Mouse (Mus musculus): Measurements from ENCODE around the gene Amtn. TPM values are rescaled to one million over a fixed set of nuclear protein-coding genes. Genes with fewer than 3 reads are reported as not detected.
"Not testable (repeated sequence)": the region's sequence is repeated elsewhere in the genome, so short reads cannot be mapped to it uniquely, and the experiment has no call there.

The Amtn gene
- polyA plus RNA-seq, 1 experiment from 2014 or later, result not detected

GRCm38 (mm10) chr5:88391960-88392359 is 16.1 kb downstream of the Amtn start:
- H3K36me3 ChIP-seq (ENCODE audit: control insufficient read depth, insufficient read depth, low read length); DNase-seq (ENCODE audit: low spot score): not testable (repeated sequence)
- WGBS, result 85% methylated on average over 2 of the region's 2 CpGs

DNA sequence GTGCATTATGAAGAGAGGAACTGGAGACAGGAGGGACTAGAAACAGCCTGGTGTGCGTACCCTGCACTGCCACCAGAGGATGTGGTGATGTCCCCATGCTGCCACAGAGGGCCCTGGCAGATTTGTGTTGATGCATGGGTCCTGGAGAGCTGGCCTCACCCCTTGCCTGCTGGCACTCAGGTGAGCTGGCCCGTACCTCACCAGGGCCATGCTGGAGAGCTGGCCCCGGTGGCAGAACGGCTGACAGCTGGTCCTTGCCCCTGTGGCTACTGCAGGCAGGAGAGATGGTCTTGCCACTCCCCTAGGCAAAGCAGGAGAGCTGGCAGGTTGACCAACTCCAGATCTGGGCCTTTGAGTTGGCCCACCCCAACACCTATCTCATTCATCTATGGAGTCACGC is 22.7 kb downstream of the Amtn start:
- Histone ChIP-seq H3K27me3 (ENCODE audit: control insufficient read depth, insufficient read depth, low read length) (no peaks in the 10 kb centered on the region), H3K4me2 (replicated peaks; ENCODE audit: low read depth) (no peak overlapping the region), H3K27ac (replicated peaks) (no peak overlapping the region), H3K9ac (ENCODE audit: low read length) (no peak overlapping the region), H3K36me3 (ENCODE audit: control insufficient read depth, insufficient read depth, low read length) (no peaks in the 10 kb centered on the region), H3K4me1 (replicated peaks; ENCODE audit: control insufficient read depth, insufficient read depth) (no peaks in the 10 kb centered on the region), H3K9me3 (ENCODE audit: control insufficient read depth, low read length) (no peaks in the 10 kb centered on the region), H3K4me3 (ENCODE audit: low read depth, low read length) (no peak overlapping the region)
- no peak for DNase-seq (ENCODE audit: low spot score)
- 82% methylated on average over 5 of the region's 5 CpGs for WGBS
- TF ChIP-seq EP300 (optimal IDR thresholded peaks at IDR 0.05) (no peak), CTCF (IDR thresholded peaks at IDR 0.05; ENCODE audit: low read depth) (no peak)
- ATAC-seq (ENCODE audit: low FRiP score, low TSS enrichment), result no peak

More at GRCm38 (mm10) chr5:88391960-88392359, 16.1 kb downstream of the Amtn start:
- not testable (repeated sequence) for H3K4me2 ChIP-seq (replicated peaks; ENCODE audit: low read depth); H3K27ac ChIP-seq (replicated peaks); ATAC-seq (ENCODE audit: low FRiP score, low TSS enrichment); H3K9me3 ChIP-seq (ENCODE audit: control insufficient read depth, low read length); H3K9ac ChIP-seq (ENCODE audit: low read length); H3K4me3 ChIP-seq (ENCODE audit: low read depth, low read length); H3K4me1 ChIP-seq (replicated peaks; ENCODE audit: control insufficient read depth, insufficient read depth); H3K27me3 ChIP-seq (ENCODE audit: control insufficient read depth, insufficient read depth, low read length)
- peak; percentile 47 for TF ChIP-seq CTCF (IDR thresholded peaks at IDR 0.05; ENCODE audit: low read depth)

DNA sequence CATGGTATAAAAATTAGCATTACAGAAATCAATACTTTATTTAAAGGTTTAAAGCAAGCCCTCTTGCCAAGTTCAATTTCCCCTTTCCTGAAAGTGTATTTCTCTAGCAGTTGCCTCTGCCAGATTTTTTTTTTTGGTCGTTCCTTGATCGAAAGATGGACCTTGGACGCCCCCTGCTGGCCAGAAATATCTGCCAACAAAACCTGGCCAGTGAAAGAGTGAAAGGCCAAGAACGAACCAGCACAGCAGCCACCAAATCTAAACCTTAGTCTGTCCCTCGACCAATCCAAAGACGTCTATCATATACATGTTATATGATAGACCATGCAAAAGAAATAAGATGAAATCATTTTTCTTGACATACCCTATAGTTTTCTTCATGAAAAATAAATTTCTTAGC is 23.9 kb downstream of the Amtn start:
- TF ChIP-seq EP300 (optimal IDR thresholded peaks at IDR 0.05) (no peak), CTCF (IDR thresholded peaks at IDR 0.05; ENCODE audit: low read depth) (peak; percentile 78)
- no peaks in the 10 kb centered on the region for H3K9me3 ChIP-seq (ENCODE audit: control insufficient read depth, low read length)
- no peak overlapping the region for H3K27ac ChIP-seq (replicated peaks)
- no peak overlapping the region for H3K9ac ChIP-seq (ENCODE audit: low read length)
- H3K4me2 ChIP-seq (replicated peaks; ENCODE audit: low read depth), result no peak overlapping the region
- H3K4me3 ChIP-seq (ENCODE audit: low read depth, low read length), result no peak overlapping the region
- no peaks in the 10 kb centered on the region for H3K36me3 ChIP-seq (ENCODE audit: control insufficient read depth, insufficient read depth, low read length)
- no peaks in the 10 kb centered on the region for H3K27me3 ChIP-seq (ENCODE audit: control insufficient read depth, insufficient read depth, low read length)
- no peak for ATAC-seq (ENCODE audit: low FRiP score, low TSS enrichment)
- no peaks in the 10 kb centered on the region for H3K4me1 ChIP-seq (replicated peaks; ENCODE audit: control insufficient read depth, insufficient read depth)
- 6% methylated on average over 6 of the region's 6 CpGs for WGBS
- peak; percentile 78 for DNase-seq (ENCODE audit: low spot score)

- no peak overlapping the region for H3K9ac ChIP-seq (ENCODE audit: low read length)
- WGBS, result 80% methylated on average over 3 of the region's 3 CpGs
Measured at GRCm38 (mm10) chr5:88401464-88401863, 25.6 kb downstream of the Amtn start.

DNA sequence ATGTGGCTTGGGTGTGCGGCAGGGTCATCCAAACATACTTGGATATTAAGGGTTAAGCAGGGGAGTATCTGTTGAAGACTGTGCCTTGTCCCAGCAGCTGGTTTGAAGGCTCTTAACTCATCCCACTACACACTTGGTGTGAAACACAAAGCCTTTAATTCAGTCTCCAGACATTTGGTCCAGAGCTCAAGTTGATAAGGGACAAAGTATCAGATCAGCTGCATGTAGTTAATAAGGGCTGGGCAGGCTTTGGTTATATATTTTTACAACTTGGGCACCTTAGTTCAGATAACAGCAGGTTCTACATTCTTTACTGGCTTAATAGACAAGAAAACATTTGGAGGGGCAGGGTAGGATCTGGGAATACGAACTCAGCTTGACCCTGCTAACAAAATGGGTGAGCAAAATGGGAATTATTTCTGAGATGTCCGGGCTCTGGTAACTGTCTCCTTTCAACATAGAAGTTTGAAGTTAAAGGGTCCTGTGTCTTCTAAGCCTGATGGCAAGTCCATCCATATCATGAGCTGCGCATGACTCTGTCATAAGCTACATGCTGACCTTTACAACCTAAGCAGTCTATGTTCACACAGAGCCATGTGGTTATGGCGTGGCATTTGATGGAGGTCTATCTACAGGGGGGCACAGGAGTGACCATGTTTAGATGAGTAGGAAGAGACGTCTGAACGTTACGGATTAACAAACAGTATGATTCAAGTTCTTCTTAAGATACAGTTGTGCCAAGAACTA is 44.6 kb downstream of the Amtn start:
- Histone ChIP-seq H3K4me2 (replicated peaks; ENCODE audit: low read depth) (no peak overlapping the region), H3K4me3 (ENCODE audit: low read depth, low read length) (no peak overlapping the region), H3K9ac (ENCODE audit: low read length) (no peak overlapping the region), H3K36me3 (ENCODE audit: control insufficient read depth, insufficient read depth, low read length) (no peaks in the 10 kb centered on the region), H3K9me3 (ENCODE audit: control insufficient read depth, low read length) (no peaks in the 10 kb centered on the region), H3K4me1 (replicated peaks; ENCODE audit: control insufficient read depth, insufficient read depth) (no peaks in the 10 kb centered on the region), H3K27ac (replicated peaks) (no peak overlapping the region), H3K27me3 (ENCODE audit: control insufficient read depth, insufficient read depth, low read length) (no peaks in the 10 kb centered on the region)
- no peak for ATAC-seq (ENCODE audit: low FRiP score, low TSS enrichment)
- no peak for TF ChIP-seq CTCF (IDR thresholded peaks at IDR 0.05; ENCODE audit: low read depth)
- no peak for TF ChIP-seq EP300 (optimal IDR thresholded peaks at IDR 0.05)
- WGBS, result 83% methylated on average over 8 of the region's 8 CpGs
- no peak for DNase-seq (ENCODE audit: low spot score)

More at GRCm38 (mm10) chr5:88401464-88401863, 25.6 kb downstream of the Amtn start:
- Histone ChIP-seq H3K4me1 (replicated peaks; ENCODE audit: control insufficient read depth, insufficient read depth) (no peaks in the 10 kb centered on the region), H3K27ac (replicated peaks) (no peak overlapping the region), H3K27me3 (ENCODE audit: control insufficient read depth, insufficient read depth, low read length) (no peaks in the 10 kb centered on the region), H3K9me3 (ENCODE audit: control insufficient read depth, low read length) (no peaks in the 10 kb centered on the region), H3K36me3 (ENCODE audit: control insufficient read depth, insufficient read depth, low read length) (no peaks in the 10 kb centered on the region), H3K4me3 (ENCODE audit: low read depth, low read length) (no peak overlapping the region), H3K4me2 (replicated peaks; ENCODE audit: low read depth) (no peak overlapping the region)
- TF ChIP-seq EP300 (optimal IDR thresholded peaks at IDR 0.05), result no peak
- TF ChIP-seq CTCF (IDR thresholded peaks at IDR 0.05; ENCODE audit: low read depth), result no peak
- ATAC-seq (ENCODE audit: low FRiP score, low TSS enrichment), result no peak
- DNase-seq (ENCODE audit: low spot score), result no peak

GRCm38 (mm10) chr5:88424892-88425291 is 49.0 kb downstream of the Amtn start:
- not testable (repeated sequence) for H3K4me2 ChIP-seq (replicated peaks; ENCODE audit: low read depth); H3K9ac ChIP-seq (ENCODE audit: low read length); ATAC-seq (ENCODE audit: low FRiP score, low TSS enrichment); H3K4me1 ChIP-seq (replicated peaks; ENCODE audit: control insufficient read depth, insufficient read depth); H3K4me3 ChIP-seq (ENCODE audit: low read depth, low read length); H3K9me3 ChIP-seq (ENCODE audit: control insufficient read depth, low read length); H3K27ac ChIP-seq (replicated peaks); H3K36me3 ChIP-seq (ENCODE audit: control insufficient read depth, insufficient read depth, low read length); DNase-seq (ENCODE audit: low spot score); H3K27me3 ChIP-seq (ENCODE audit: control insufficient read depth, insufficient read depth, low read length)
- WGBS, result 51% methylated on average over 2 of the region's 2 CpGs

All from stomach, postnatal 0 days (tissue).